Mouse (Mus musculus): Measurements from ENCODE around the gene Npdc1. TPM values are rescaled to one million over a fixed set of nuclear protein-coding genes. Genes with fewer than 3 reads are reported as not detected.

Npdc1 gene
- polyA plus RNA-seq, 1 experiment from 2014 or later: 40.9 TPM

DNA sequence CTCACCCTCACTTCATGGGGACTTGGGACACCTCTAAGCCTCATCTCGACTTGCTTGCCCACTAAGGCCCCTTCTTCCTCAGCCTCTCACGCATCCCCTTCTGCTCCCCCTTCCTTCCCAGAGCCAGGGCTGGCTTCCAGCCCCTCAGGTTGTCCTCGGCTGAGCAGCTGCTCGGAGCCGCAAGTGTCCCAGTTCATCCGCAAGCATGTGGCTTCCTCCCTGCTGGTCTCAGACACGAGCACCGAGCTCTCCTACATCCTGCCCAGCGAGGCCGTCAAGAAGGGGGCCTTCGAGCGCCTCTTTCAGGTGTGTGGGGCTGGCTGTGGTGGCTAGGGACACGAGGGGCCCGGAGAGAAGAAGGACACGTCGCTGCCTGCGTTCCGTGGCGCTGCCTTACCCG is 41.9 kb downstream of the Npdc1 start:
- H3K27ac ChIP-seq: no peak overlapping the region
- no peak overlapping the region for H3K4me2 ChIP-seq (replicated peaks)
- H3K9ac ChIP-seq: no peak overlapping the region
- no peak overlapping the region for H3K4me3 ChIP-seq (replicated peaks)
- no peaks in the 10 kb centered on the region for H3K27me3 ChIP-seq (replicated peaks)
- ATAC-seq: no peak
- WGBS: 85% methylated on average over 20 of the region's 20 CpGs
- no peaks in the 10 kb centered on the region for H3K36me3 ChIP-seq
- no peaks in the 10 kb centered on the region for H3K9me3 ChIP-seq
- H3K4me1 ChIP-seq (replicated peaks): no peaks in the 10 kb centered on the region

DNA sequence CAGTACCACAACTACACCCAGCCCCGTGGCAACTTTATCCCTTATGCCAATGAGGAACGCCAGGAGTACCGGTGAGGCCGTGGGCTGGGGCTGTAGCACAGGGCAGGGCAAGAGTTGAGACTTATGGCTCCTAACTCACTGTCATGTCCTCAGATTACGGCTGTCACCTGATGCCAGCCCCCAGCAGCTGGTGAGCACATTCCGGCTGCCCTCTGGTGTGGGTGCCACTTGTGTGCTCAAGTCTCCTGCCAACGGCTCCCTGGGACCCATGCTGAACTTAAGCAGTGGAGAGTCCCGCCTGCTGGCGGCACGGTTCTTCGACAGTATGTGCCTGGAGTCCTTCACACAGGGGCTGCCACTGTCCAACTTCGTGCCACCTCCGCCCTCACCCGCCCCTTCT is 43.5 kb downstream of the Npdc1 start:
- Histone ChIP-seq H3K27ac (no peak overlapping the region), H3K27me3 (replicated peaks) (no peaks in the 10 kb centered on the region), H3K4me1 (replicated peaks) (no peaks in the 10 kb centered on the region), H3K9me3 (no peaks in the 10 kb centered on the region), H3K4me3 (replicated peaks) (no peak overlapping the region), H3K36me3 (no peaks in the 10 kb centered on the region), H3K9ac (no peak overlapping the region), H3K4me2 (replicated peaks) (no peak overlapping the region)
- no peak for ATAC-seq
- WGBS: 89% methylated on average over 14 of the region's 14 CpGs

DNA sequence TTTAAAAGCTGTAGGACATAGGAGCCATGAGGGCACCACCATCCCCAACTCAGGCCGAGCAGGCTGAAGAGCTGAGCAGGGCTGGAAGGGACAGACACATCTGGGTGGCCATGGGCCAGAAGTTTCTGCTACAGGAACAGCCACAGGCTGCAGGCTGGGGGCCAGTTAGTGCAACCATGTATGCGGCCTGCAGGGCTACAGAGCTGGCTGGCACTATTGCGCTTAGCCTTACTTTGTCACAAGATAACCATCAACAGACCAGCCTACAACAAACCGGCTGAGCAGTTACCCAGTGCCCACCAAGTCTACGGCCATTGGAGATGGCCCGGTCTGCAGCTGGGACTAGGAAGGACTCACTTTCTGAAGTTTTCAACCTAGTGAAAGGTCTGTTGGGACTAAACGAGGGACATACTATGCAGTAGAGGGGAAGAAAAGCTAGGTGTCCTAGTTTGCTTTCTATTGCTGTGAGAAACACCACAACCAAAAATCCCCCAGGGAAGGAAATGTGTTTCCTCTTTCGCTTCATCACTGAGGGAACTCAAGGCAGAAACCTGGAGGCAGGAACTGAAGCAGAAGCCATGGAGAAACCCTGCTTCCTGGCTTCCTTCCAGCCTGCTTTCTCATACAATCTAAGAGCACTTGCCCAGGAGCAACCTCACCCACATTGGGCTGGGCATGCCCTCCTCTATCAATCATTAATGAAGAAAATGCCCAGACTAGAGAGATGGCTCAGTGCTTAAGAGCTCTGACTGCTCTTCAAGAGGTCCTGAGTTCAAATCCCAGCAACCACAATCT is 51.9 kb downstream of the Npdc1 start:
- WGBS: 77% methylated on average over 8 of the region's 8 CpGs
- H3K36me3 ChIP-seq: no peaks in the 10 kb centered on the region

DNA sequence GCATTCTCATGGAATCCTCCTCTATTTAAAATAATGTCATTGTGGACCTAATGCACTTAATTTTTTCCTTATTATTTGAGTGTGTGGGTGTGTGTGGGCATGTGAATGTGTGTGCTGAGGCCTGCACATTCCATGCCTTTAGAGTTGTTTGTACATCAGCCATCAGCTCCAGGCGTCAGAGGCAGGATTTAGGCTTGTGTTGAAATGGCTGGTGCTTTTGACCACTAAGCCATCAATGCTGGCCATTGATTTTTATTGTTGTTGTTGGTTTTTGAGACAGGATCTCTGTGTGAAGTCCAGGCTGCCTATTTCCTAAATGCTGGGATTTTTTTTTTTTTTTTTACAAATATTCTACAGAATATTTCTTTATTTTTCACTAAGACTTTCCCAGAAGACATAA is 53.8 kb downstream of the Npdc1 start:
- whole genome bisulfite sequencing: 31% methylated on average over 1 of the region's 1 CpGs
- H3K9ac ChIP-seq: no peak overlapping the region
- H3K4me2 ChIP-seq (replicated peaks): no peak overlapping the region
- H3K4me3 ChIP-seq (replicated peaks): no peak overlapping the region
- ATAC-seq: no peak
- H3K9me3 ChIP-seq: no peaks in the 10 kb centered on the region
- no peaks in the 10 kb centered on the region for H3K27me3 ChIP-seq (replicated peaks)
- H3K27ac ChIP-seq: no peak overlapping the region
- H3K4me1 ChIP-seq (replicated peaks): peaks cover 7% of the 10 kb centered on the region; the same call in 1 of the 2 replicates
- no peaks in the 10 kb centered on the region for H3K36me3 ChIP-seq

More for the DNA sequence above, 51.9 kb downstream of the Npdc1 start:
- H3K9ac ChIP-seq: no peak overlapping the region
- no peaks in the 10 kb centered on the region for H3K9me3 ChIP-seq
- H3K4me3 ChIP-seq (replicated peaks): no peak overlapping the region
- no peak overlapping the region for H3K4me2 ChIP-seq (replicated peaks)
- no peaks in the 10 kb centered on the region for H3K27me3 ChIP-seq (replicated peaks)
- no peak for ATAC-seq
- no peak overlapping the region for H3K27ac ChIP-seq
- H3K4me1 ChIP-seq (replicated peaks): peaks cover 3% of the 10 kb centered on the region; the same call in 1 of the 2 replicates

DNA sequence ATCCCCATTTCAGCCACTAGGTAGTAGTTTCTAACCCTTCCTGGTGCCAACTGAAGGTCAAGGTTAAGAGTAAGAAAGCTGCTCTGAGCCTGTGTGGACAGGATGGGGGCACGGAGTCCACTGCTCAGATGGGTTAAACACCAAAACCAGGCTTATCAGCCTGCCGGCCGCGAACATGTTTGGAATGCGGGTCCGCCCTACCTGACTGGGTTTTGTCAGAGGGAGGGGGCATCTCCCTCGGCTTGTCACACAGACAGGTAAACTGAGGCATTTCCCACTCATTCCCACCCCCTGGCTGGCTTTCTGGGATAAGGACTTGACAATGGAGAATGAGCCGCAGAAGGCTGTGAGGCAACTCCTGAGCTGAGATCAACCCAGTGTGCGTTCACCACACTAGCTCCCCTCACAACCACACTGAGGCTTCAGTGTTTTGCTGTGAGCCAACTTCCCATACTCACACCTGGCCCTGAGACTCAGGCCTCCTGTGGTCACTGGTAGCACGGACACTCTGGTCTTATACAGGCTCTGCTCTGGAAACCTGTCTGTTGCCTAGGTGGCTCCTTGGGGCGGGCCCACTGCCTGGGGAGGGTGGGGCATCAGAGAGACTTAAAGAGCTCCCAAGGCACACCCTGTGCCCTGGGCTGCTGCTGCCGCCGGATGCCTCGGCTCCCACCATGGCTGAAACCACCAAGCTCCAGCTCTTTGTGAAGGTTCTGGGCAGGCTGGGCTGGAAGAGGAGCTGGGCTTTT is 57.2 kb downstream of the Npdc1 start, which contains the start of gene Clic3:
TSS of gene Clic3 (plus strand) at position 634 of the 749 bp plus-strand sequence.
- no peak within 1 kb of the TSS for H3K27ac ChIP-seq
- 0 out of 2 replicates have a peak within 1 kb of the TSS, but pooled peaks have one; percentile 3 for H3K4me2 ChIP-seq (replicated peaks)
- peak; percentile 38; the same call in 1 of the 2 replicates for ATAC-seq
- H3K4me1 ChIP-seq (replicated peaks): peaks cover 32% of the 10 kb centered on the region
- H3K4me3 ChIP-seq (replicated peaks): no peak within 1 kb of the TSS
- H3K27me3 ChIP-seq (replicated peaks): no peaks in the 10 kb centered on the region
- H3K36me3 ChIP-seq: no peaks in the 10 kb centered on the region
- WGBS: 42% methylated on average over 14 of the region's 14 CpGs
- H3K9me3 ChIP-seq: no peaks in the 10 kb centered on the region
- H3K9ac ChIP-seq: no peak within 1 kb of the TSS

DNA sequence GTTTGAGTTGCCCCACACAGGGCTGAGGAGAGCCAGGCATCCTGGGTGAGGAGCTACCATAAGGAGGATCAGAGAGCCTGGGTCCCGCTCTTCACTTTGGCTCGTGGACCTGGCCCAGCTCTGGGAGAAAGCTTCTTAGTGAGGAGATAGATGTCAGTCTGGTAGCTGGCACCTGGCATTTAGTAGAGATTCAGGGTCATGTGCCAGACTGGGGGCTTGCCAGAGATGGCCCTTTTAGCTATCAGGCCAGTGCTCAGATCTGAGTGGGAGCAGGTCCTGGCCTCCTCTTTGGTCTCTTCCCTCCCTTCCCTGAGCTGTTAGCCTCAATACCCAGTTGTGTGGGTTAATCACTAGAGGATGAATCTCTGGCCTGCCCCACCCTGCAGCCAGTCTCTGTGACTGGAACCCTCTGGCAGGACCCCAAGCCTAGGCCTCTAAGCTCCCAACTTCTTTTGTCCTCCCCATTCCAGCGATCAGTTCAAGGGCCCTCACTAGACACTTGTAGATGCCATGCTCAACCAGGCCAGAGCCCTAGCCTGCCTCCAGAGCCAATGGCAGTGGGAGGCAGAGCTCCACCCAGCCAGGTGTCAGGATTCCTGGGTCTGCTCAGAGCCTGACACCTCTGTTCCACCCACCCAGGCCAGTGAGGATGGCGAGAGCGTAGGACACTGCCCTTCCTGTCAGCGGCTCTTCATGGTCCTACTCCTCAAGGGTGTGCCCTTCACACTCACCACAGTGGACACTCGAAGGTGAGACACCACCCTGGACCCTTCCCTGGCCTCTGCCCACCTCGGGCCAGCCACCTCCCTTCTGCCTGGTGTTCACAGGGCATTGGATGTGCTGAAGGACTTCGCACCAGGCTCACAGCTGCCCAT is 58.1 kb downstream of the Npdc1 start:
- ATAC-seq: no peak
- 0 out of 2 replicates have a peak overlapping the region, but pooled peaks have one; percentile 3 for H3K4me2 ChIP-seq (replicated peaks)
- H3K9ac ChIP-seq: no peak overlapping the region
- no peaks in the 10 kb centered on the region for H3K27me3 ChIP-seq (replicated peaks)
- no peaks in the 10 kb centered on the region for H3K9me3 ChIP-seq
- 80% methylated on average over 9 of the region's 9 CpGs for WGBS
- H3K4me3 ChIP-seq (replicated peaks): no peak overlapping the region
- H3K27ac ChIP-seq: no peak overlapping the region
- peaks cover 34% of the 10 kb centered on the region for H3K4me1 ChIP-seq (replicated peaks)
- no peaks in the 10 kb centered on the region for H3K36me3 ChIP-seq

DNA sequence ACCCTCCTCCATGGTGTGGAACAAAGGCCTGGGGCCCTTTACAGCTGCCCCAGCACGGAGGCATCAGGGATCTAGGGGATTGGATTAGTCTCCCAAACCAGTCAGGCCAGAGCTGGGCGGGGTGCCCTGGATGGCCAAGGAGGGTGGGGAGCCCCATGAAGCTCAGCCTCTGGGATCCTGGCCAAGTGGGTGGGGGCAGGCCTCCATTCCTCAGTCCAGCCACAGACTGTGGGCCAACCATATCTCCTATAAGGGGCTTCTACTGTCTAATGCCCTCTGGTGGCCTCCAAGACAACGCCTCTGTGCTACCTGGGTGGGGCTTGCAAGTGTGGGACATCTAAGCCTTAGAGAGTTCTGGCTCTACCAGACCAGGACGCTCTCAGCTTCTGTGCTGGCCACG is 59.8 kb downstream of the Npdc1 start:
- Histone ChIP-seq H3K4me3 (replicated peaks) (no peak overlapping the region), H3K4me2 (replicated peaks) (0 out of 2 replicates have a peak overlapping the region, but pooled peaks have one; percentile 77), H3K27ac (0 out of 2 replicates have a peak overlapping the region, but pooled peaks have one; percentile 10), H3K36me3 (no peaks in the 10 kb centered on the region), H3K9ac (no peak overlapping the region), H3K9me3 (no peaks in the 10 kb centered on the region), H3K4me1 (replicated peaks) (peaks cover 34% of the 10 kb centered on the region), H3K27me3 (replicated peaks) (no peaks in the 10 kb centered on the region)
- WGBS: 69% methylated on average over 5 of the region's 5 CpGs
- ATAC-seq: peak; percentile 9; the same call in 1 of the 2 replicates

Other genes starting within 250 kb of the Npdc1 start
- gene Nrarp, start 218.6 kb upstream of the Npdc1 start, polyA plus RNA-seq (2015; fragmentation: Nextera tagmentation; extraction: Ambion mirVana): 14.3 and 19.3 TPM in 2 replicates
- gene Tor4a, start 202.5 kb upstream of the Npdc1 start, polyA plus RNA-seq (2015; fragmentation: Nextera tagmentation; extraction: Ambion mirVana): 16.4 and 18.5 TPM in 2 replicates
- gene Nelfb, start 187.9 kb upstream of the Npdc1 start, polyA plus RNA-seq (2015; fragmentation: Nextera tagmentation; extraction: Ambion mirVana): 94.8 and 106 TPM in 2 replicates
- not detected in 2 replicates for gene Stpg3, start 184.7 kb upstream of the Npdc1 start, polyA plus RNA-seq (2015; fragmentation: Nextera tagmentation; extraction: Ambion mirVana)
- not detected in 2 replicates for gene Fam166a, start 180.6 kb upstream of the Npdc1 start, polyA plus RNA-seq (2015; fragmentation: Nextera tagmentation; extraction: Ambion mirVana)
- gene Tubb4b, start 174.6 kb upstream of the Npdc1 start, polyA plus RNA-seq (2015; fragmentation: Nextera tagmentation; extraction: Ambion mirVana): 600 and 657 TPM in 2 replicates
- gene Slc34a3, start 165.0 kb upstream of the Npdc1 start, polyA plus RNA-seq (2015; fragmentation: Nextera tagmentation; extraction: Ambion mirVana): 5.0 and 5.6 TPM in 2 replicates
- gene Rnf224, start 162.6 kb upstream of the Npdc1 start, polyA plus RNA-seq (2015; fragmentation: Nextera tagmentation; extraction: Ambion mirVana): 0.14 and 0.29 TPM in 2 replicates
- gene Rnf208, start 157.1 kb upstream of the Npdc1 start, polyA plus RNA-seq (2015; fragmentation: Nextera tagmentation; extraction: Ambion mirVana): 19.0 and 24.8 TPM in 2 replicates
- gene Cysrt1, start 156.9 kb upstream of the Npdc1 start, polyA plus RNA-seq (2015; fragmentation: Nextera tagmentation; extraction: Ambion mirVana): 1.4 and 2.3 TPM in 2 replicates
- 4.3 and 5.5 TPM in 2 replicates for gene AL732309.1, start 152.5 kb upstream of the Npdc1 start, polyA plus RNA-seq (2015; fragmentation: Nextera tagmentation; extraction: Ambion mirVana)
- 22.8 and 23.2 TPM in 2 replicates for gene Tmem203, start 143.9 kb upstream of the Npdc1 start, polyA plus RNA-seq (2015; fragmentation: Nextera tagmentation; extraction: Ambion mirVana)
- 20.7 and 23.6 TPM in 2 replicates for gene Tprn, start 136.7 kb upstream of the Npdc1 start, polyA plus RNA-seq (2015; fragmentation: Nextera tagmentation; extraction: Ambion mirVana)
- gene Ssna1, start 126.9 kb upstream of the Npdc1 start, polyA plus RNA-seq (2015; fragmentation: Nextera tagmentation; extraction: Ambion mirVana): 200 and 212 TPM in 2 replicates
- gene Anapc2, start 126.9 kb upstream of the Npdc1 start, polyA plus RNA-seq (2015; fragmentation: Nextera tagmentation; extraction: Ambion mirVana): 95.8 and 103 TPM in 2 replicates
- gene Tmem210, start 111.2 kb upstream of the Npdc1 start, polyA plus RNA-seq (2015; fragmentation: Nextera tagmentation; extraction: Ambion mirVana): not detected in 2 replicates
- gene Lrrc26, start 109.4 kb upstream of the Npdc1 start, polyA plus RNA-seq (2015; fragmentation: Nextera tagmentation; extraction: Ambion mirVana): 0.43 and 1.8 TPM in 2 replicates
- gene Grin1, start 80.2 kb upstream of the Npdc1 start, polyA plus RNA-seq (2015; fragmentation: Nextera tagmentation; extraction: Ambion mirVana): 1.4 TPM in 2 replicates
- gene Man1b1, start 67.0 kb upstream of the Npdc1 start, polyA plus RNA-seq (2015; fragmentation: Nextera tagmentation; extraction: Ambion mirVana): 40.2 and 40.8 TPM in 2 replicates
- 46.0 and 48.6 TPM in 2 replicates for gene Dpp7, start 43.0 kb upstream of the Npdc1 start, polyA plus RNA-seq (2015; fragmentation: Nextera tagmentation; extraction: Ambion mirVana)
- 105 and 122 TPM in 2 replicates for gene Uap1l1, start 33.7 kb upstream of the Npdc1 start, polyA plus RNA-seq (2015; fragmentation: Nextera tagmentation; extraction: Ambion mirVana)
- 46.8 and 48.8 TPM in 2 replicates for gene Sapcd2, start 27.0 kb upstream of the Npdc1 start, polyA plus RNA-seq (2015; fragmentation: Nextera tagmentation; extraction: Ambion mirVana)
- 12.1 and 15.6 TPM in 2 replicates for gene Entpd2, start 3.5 kb upstream of the Npdc1 start, polyA plus RNA-seq (2015; fragmentation: Nextera tagmentation; extraction: Ambion mirVana)
- gene Fut7, start 23.9 kb downstream of the Npdc1 start, polyA plus RNA-seq (2015; fragmentation: Nextera tagmentation; extraction: Ambion mirVana): 0.18 TPM in 1 of 2 replicates, not detected in the other
- gene Abca2, start 29.4 kb downstream of the Npdc1 start, polyA plus RNA-seq (2015; fragmentation: Nextera tagmentation; extraction: Ambion mirVana): 2.8 and 3.7 TPM in 2 replicates
- gene Clic3, start 57.5 kb downstream of the Npdc1 start, polyA plus RNA-seq (2015; fragmentation: Nextera tagmentation; extraction: Ambion mirVana): 2.2 and 3.0 TPM in 2 replicates
- 28.0 and 33.2 TPM in 2 replicates for gene Paxx, start 61.7 kb downstream of the Npdc1 start, polyA plus RNA-seq (2015; fragmentation: Nextera tagmentation; extraction: Ambion mirVana)
- gene Ptgds, start 70.7 kb downstream of the Npdc1 start, polyA plus RNA-seq (2015; fragmentation: Nextera tagmentation; extraction: Ambion mirVana): 4.6 and 5.8 TPM in 2 replicates
- not detected in 2 replicates for gene Lcn12, start 94.6 kb downstream of the Npdc1 start, polyA plus RNA-seq (2015; fragmentation: Nextera tagmentation; extraction: Ambion mirVana)
- gene Fbxw5, start 101.4 kb downstream of the Npdc1 start, polyA plus RNA-seq (2015; fragmentation: Nextera tagmentation; extraction: Ambion mirVana): 57.5 and 65.2 TPM in 2 replicates
- 5.4 and 8.3 TPM in 2 replicates for gene C8g, start 102.4 kb downstream of the Npdc1 start, polyA plus RNA-seq (2015; fragmentation: Nextera tagmentation; extraction: Ambion mirVana)
- gene Traf2, start 147.6 kb downstream of the Npdc1 start, polyA plus RNA-seq (2015; fragmentation: Nextera tagmentation; extraction: Ambion mirVana): 26.7 and 32.4 TPM in 2 replicates
- 339 and 367 TPM in 2 replicates for gene Edf1, start 158.5 kb downstream of the Npdc1 start, polyA plus RNA-seq (2015; fragmentation: Nextera tagmentation; extraction: Ambion mirVana)
- 297 and 389 TPM in 2 replicates for gene Mamdc4, start 175.5 kb downstream of the Npdc1 start, polyA plus RNA-seq (2015; fragmentation: Nextera tagmentation; extraction: Ambion mirVana)
- 163 and 190 TPM in 2 replicates for gene Phpt1, start 175.9 kb downstream of the Npdc1 start, polyA plus RNA-seq (2015; fragmentation: Nextera tagmentation; extraction: Ambion mirVana)
- 1.7 and 2.9 TPM in 2 replicates for gene Ajm1, start 182.4 kb downstream of the Npdc1 start, polyA plus RNA-seq (2015; fragmentation: Nextera tagmentation; extraction: Ambion mirVana)
- 65.5 and 69.7 TPM in 2 replicates for gene Rabl6, start 209.2 kb downstream of the Npdc1 start, polyA plus RNA-seq (2015; fragmentation: Nextera tagmentation; extraction: Ambion mirVana)
- gene Ccdc183, start 218.3 kb downstream of the Npdc1 start, polyA plus RNA-seq (2015; fragmentation: Nextera tagmentation; extraction: Ambion mirVana): 0.13 and 0.16 TPM in 2 replicates
- 22.2 and 23.8 TPM in 2 replicates for gene Tmem141, start 222.7 kb downstream of the Npdc1 start, polyA plus RNA-seq (2015; fragmentation: Nextera tagmentation; extraction: Ambion mirVana)
- 3.5 and 4.7 TPM in 2 replicates for gene Fcna, start 228.7 kb downstream of the Npdc1 start, polyA plus RNA-seq (2015; fragmentation: Nextera tagmentation; extraction: Ambion mirVana)

All from intestine, embryonic 15.5 days (tissue).